Mouse (Mus musculus) C2C12 (cell line): ENCODE measurements around the gene B4galt1.

Source experiments
- CEBPB ChIP-seq: IDR thresholded peaks from one replicate; pipeline ENCODE4 v1.6.1; 2011; ENCODE audit warnings: low read depth, mild to moderate bottlenecking, control low read depth, moderate library complexity
- CTCF ChIP-seq: IDR thresholded peaks from one replicate; pipeline ENCODE4 v1.5.1; 2011; ENCODE audit not compliant: control insufficient read depth, insufficient read depth, insufficient read length
- FOSL1 ChIP-seq: IDR thresholded peaks from one replicate; pipeline ENCODE4 v1.8.0; 2011; ENCODE audit warnings: mild to moderate bottlenecking, low read length; ENCODE audit not compliant: poor library complexity, insufficient read depth, severe bottlenecking
- MAX ChIP-seq: IDR thresholded peaks from one replicate; pipeline ENCODE4 v1.6.1; 2011; ENCODE audit warnings: mild to moderate bottlenecking, control low read depth
- MYOG ChIP-seq: IDR thresholded peaks from one replicate; pipeline ENCODE4 v1.6.1; 2011; ENCODE audit not compliant: control insufficient read depth, insufficient read length; ENCODE audit errors: extremely low read depth
- USF1 ChIP-seq: IDR thresholded peaks from one replicate; pipeline ENCODE4 v1.6.1; 2011; ENCODE audit warnings: low read depth, mild to moderate bottlenecking, control low read depth, moderate library complexity

- TF ChIP-seq CTCF = no peak
- TF ChIP-seq MAX = no peak
- TF ChIP-seq CEBPB = no peak
- no peak for TF ChIP-seq MYOG
- TF ChIP-seq USF1 = no peak
- peak; percentile 90 for TF ChIP-seq FOSL1
These were observed 32.3 kb downstream of the B4galt1 start for GRCm38 (mm10) chr4:40821303-40822023.
